Mouse (Mus musculus) lung, postnatal 0 days (tissue): ENCODE measurements around the gene Lrp11.

Experiments
- CTCF ChIP-seq: IDR thresholded peaks from 2 replicates; pipeline ENCODE4 v1.5.1; 2016; ENCODE audit warnings: antibody characterized with exemption, mild to moderate bottlenecking
- EP300 ChIP-seq: IDR thresholded peaks from 2 replicates; pipeline ENCODE4 v1.6.1; 2016; ENCODE audit warnings: antibody characterized with exemption, mild to moderate bottlenecking, control low read depth

GRCm38 (mm10) chr10:7582891-7583557 is 6.6 kb upstream of the Lrp11 start:
- no peak for TF ChIP-seq EP300
- TF ChIP-seq CTCF: no peak
